Mouse (Mus musculus): ENCODE results near the gene Fhl2.
"Not testable (repeated sequence)": the region's sequence is repeated elsewhere in the genome, so short reads cannot be mapped to it uniquely, and the experiment has no call there.

Gene Fhl2

DNA sequence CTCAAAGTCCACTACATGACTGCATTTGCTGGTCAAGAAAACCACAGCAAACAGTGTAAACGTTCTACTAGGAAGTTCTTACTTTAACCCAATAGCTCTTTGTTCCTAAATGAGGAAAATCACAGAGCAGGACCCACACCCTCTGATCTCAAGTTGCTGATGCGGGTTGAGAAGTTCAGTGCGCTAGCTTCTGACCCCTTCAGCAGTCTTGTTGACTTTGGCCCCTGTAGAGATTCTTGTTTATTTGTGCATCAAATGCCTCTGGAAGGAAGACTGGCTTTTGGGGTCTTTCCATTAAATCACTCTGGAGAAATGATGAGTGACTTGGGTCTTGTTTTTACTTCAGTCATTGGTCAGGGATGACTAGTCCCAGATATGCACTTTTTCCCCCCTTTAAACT is 46.6 kb downstream of the Fhl2 start:
- DNase-seq (ENCODE audit: low spot score in 2 of 2), result no peak

DNA sequence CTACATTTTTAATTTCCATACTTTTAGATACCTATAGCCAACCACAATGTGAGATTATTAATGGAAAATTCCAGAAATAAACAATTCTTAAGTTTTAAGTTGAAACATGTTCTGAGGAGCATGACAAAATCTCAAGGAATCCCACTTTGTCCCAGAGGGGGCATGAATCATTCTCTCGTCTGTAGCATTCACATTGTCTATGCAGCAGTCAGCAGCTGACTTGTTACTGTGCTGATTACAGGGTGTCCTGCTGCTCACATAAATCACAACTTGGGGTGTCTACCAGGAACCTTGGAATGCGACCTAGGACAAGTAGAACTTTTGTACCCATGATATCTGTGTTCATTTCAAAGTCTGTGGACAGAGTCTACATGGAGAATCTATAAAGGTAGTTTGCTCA is 49.3 kb downstream of the Fhl2 start:
- no peak for DNase-seq (ENCODE audit: low spot score in 2 of 2)

DNA sequence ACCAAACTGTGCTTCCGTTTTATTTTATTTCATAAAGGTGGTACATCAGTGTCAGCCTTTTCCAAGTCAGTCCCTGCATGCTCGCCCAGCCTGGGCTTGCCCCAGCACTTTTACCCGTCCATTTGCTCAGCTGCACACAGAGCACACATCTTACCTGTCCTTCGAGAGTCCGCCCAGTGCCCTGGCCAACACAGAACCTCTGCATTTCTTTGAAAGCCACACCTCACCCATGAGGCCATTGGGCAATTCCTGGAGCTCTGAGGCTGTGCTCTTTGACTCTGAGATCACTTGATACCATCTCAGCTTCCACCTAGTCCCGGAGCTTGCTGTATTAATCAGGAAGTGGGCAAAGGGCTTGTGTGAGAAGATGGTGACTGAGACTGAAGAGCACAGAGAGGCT is 51.4 kb downstream of the Fhl2 start:
- DNase-seq (ENCODE audit: low spot score in 2 of 2), result no peak

GRCm38 (mm10) chr1:43144338-43144906 is 52.4 kb downstream of the Fhl2 start:
- DNase-seq (ENCODE audit: low spot score in 2 of 2), result no peak

DNA sequence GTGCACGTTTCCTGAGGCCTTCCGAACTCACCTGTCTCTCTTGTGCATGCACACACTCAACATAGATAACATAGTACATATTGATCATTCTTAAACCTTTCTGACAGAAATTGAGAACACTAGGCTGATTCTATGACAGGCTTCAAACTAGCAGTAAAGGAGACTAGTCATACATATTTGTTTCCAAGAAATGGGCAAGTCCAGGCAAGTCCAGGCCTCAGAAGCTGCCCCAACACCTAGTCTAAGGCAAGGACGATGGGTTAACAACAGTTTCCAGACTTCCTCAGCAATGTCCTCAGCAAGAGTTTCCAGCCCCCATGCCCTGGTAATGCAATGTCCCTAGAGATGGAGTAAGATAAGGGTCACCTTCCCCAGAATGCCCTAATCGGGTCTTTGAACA is 53.0 kb downstream of the Fhl2 start:
- no peak for DNase-seq (ENCODE audit: low spot score in 2 of 2)

DNA sequence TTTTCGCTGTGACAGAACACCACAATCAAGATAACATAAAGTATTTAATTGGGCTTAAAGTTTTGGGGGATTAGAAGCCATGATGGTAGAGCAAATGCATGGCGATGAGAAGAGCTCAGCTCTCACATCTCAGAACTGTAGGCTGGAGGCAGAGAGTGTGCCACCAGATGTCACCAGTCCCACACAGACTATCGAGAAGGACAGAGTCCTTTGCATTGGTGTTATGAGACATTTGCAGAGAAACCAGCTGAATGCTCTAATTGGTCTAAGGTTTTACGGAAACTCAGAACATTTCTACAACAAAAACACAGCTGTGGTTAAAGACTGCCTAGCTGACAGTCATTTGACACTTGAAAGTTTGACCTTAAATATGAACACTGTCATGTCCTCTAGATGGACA is 53.5 kb downstream of the Fhl2 start:
- DNase-seq (ENCODE audit: low spot score in 2 of 2), result no peak

- DNase-seq (ENCODE audit: low spot score in 2 of 2), result no peak
Measured at GRCm38 (mm10) chr1:43142849-43143248, 53.9 kb downstream of the Fhl2 start.

- no peak for DNase-seq (ENCODE audit: low spot score in 2 of 2)
Measured at GRCm38 (mm10) chr1:43141555-43141961, 55.2 kb downstream of the Fhl2 start.

- DNase-seq (ENCODE audit: low spot score in 2 of 2), result peak; percentile 63 to 69
Measured at GRCm38 (mm10) chr1:43139587-43140266, 57.1 kb downstream of the Fhl2 start.

DNA sequence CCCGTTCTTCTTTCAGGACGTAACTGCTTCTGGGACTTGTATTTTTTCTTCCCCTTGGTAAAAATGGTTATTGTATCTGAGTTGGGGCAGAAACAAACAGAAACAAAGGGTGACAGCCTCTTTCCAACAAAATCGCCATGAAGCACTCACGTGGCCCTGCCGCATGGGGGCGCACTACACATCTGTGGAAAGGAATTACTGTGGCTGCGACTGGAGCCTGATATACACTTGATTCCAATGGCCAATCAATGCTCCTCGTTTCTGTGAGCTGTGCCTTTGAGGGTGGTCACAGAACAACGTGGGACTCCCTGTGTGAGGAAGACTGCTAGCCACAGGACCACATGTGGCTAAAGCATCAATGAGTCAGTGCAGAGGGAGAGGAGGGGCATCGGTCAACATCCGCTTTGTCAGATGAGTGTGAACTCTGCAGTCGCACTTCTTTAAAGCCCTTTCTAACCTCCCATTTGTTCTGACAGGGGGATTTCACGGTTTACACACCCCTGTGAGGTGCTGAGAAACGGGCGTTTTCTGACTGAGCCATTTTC is 58.4 kb downstream of the Fhl2 start:
- DNase-seq (ENCODE audit: low spot score in 2 of 2), result no peak

DNA sequence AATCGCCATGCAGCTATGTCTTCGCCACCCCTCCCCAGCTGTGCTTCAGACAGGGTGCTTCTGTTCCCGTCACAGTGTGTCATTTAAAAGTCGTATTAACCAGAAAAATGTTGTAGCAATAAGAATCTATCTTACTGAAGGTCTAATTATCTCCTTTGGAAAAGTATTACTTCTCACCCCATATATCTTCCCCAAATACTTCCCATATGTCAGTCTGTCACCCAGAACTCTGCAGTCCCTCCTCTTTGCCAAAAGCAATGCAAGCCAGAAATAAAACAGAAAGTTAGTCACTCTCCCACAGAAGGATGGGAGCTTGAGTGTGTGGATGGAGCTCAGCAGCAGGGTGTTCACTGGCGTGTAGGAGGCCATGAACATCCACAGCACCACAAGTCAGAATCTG is 59.5 kb downstream of the Fhl2 start:
- DNase-seq (ENCODE audit: low spot score in 2 of 2), result no peak

DNA sequence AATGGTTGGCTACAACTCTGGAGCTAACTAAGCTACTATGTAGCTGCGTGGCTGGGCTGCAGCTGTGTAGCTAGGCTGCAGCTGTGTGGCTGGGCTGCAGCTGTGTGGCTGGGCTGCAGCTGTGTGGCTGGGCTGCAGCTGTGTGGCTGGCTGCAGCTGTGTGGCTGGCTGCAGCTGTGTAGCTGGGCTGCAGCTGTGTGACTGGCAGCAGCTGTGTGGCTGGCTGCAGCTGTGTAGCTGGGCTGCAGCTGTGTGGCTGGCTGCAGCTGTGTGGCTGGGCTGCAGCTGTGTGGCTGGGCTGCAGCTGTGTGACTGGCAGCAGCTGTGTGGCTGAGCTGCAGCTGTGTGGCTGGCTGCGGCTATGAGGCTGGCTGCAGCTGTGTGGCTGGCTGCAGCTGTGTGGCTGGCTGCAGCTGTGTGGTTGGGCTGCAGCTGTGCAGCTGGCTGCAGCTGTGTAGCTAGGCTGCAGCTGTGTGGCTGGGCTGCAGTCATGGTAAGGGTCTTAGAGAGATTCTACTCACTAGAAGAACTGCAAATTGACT is 60.2 kb downstream of the Fhl2 start:
- DNase-seq (ENCODE audit: low spot score in 2 of 2), result not testable (repeated sequence)

GRCm38 (mm10) chr1:43131591-43131990 is 65.2 kb downstream of the Fhl2 start:
- no peak for DNase-seq (ENCODE audit: low spot score in 2 of 2)

GRCm38 (mm10) chr1:43130219-43130981 is 66.4 kb downstream of the Fhl2 start:
- no peak for DNase-seq (ENCODE audit: low spot score in 2 of 2)

- DNase-seq (ENCODE audit: low spot score in 2 of 2), result peak in 1 of 2 experiments; percentile 22
Measured at GRCm38 (mm10) chr1:43127820-43128610, 68.8 kb downstream of the Fhl2 start.

DNA sequence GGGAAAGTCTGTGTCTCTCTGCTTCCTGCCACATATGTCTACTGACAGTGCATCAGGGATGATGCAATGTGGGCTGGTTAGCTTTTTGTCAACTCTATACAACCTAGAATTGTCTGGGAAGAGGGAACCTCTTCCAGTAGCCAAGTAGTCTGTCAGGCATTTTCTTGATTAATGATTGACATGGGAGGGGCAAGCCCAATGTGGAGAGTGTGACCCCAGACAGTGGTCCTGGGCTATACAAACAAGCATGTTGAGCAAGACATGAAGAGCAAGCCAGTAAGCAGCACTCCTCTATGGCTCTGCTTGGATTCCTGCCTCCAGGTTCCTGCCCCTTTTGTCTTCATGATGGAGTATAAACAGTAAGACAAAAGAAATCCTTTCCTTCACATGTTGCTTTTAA is 69.6 kb downstream of the Fhl2 start:
- no peak for DNase-seq (ENCODE audit: low spot score in 2 of 2)

DNA sequence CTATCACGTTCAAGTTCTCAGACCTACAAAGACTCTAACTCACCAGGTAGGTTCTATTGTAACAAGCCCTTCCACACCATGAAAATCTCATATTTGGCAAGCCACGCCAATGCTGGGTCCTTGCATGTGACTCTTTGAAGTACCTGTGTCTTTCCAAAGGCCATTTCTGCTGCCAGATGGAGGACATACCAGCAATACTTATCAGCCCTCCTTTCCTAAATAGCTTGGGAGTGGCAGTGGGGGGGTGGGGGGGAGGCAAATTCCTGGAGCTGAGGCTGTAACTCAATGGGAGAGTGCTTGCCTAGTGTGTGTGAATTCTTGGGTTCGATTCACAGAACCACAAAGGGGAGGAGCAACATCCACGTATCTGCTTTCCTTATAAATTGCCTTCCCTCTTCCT is 72.1 kb downstream of the Fhl2 start:
- no peak for DNase-seq (ENCODE audit: low spot score in 2 of 2)

GRCm38 (mm10) chr1:43122616-43123015 is 74.2 kb downstream of the Fhl2 start:
- no peak for DNase-seq (ENCODE audit: low spot score in 2 of 2)

GRCm38 (mm10) chr1:43120950-43121349 is 75.8 kb downstream of the Fhl2 start:
- no peak for DNase-seq (ENCODE audit: low spot score in 2 of 2)

DNA sequence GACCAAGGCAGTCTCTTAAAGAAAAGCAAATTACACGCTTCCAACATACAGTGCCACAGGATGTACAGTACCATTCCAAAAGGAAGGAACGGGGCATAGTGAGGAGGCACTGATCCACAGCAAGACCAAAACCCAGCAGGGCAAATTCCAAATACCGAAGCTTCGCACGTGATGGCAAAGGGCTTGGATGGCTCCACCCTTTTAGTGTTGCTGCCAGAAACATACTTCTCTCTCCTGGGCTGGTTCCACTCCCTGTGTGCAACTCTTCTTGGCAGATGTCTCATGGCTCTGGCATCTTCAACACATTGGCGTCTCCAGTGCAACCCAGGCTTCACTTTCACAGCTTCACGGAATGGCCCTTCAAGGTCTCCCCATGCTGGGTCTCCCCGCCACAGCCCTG is 79.3 kb downstream of the Fhl2 start:
- DNase-seq (ENCODE audit: low spot score in 2 of 2), result no peak

GRCm38 (mm10) chr1:43112882-43113281 is 83.9 kb downstream of the Fhl2 start:
- peak; percentile 22 to 25 for DNase-seq (ENCODE audit: low spot score in 2 of 2)

- DNase-seq (ENCODE audit: low spot score in 2 of 2), result peak; percentile 36
Measured at GRCm38 (mm10) chr1:43110556-43110955, 86.2 kb downstream of the Fhl2 start.
